Mouse (Mus musculus) midbrain, embryonic 14.5 days (tissue): ENCODE measurements around the gene Arl8a. TPM values are rescaled to one million over a fixed set of nuclear protein-coding genes. Genes with fewer than 3 reads are reported as not detected.
"Not testable (repeated sequence)": the region's sequence is repeated elsewhere in the genome, so short reads cannot be mapped to it uniquely, and the experiment has no call there.

Experiments
- ATAC-seq: fragments of 200-750 bp; cut with Nextera tagmentation; 2 replicates; pipeline ENCODE4 v1.8.0; 2017; ENCODE audit warnings: moderate number of reproducible peaks, moderate library complexity; ENCODE audit not compliant: low FRiP score, low TSS enrichment
- DNase-seq: peaks from one replicate; pipeline ENCODE4 v3.0.0-alpha.2; 2015
- H3K27ac ChIP-seq: fragments of 300-500 bp; sonication (generic); replicated peaks from 2 replicates; pipeline ENCODE4 v1.5.1; 2014; ENCODE audit warnings: mild to moderate bottlenecking, low read depth, low read length, moderate library complexity
- H3K27me3 ChIP-seq: fragments of 300-500 bp; sonication (generic); 2 replicates; pipeline ENCODE4 v1.6.1; 2014; ENCODE audit warnings: low read length, control low read depth, mixed read lengths; ENCODE audit not compliant: control insufficient read depth, insufficient read depth
- H3K36me3 ChIP-seq: fragments of 300-500 bp; sonication (generic); 2 replicates; pipeline ENCODE4 v1.6.1; 2014; ENCODE audit warnings: low read length, control low read depth; ENCODE audit not compliant: control insufficient read depth, insufficient read depth
- H3K4me1 ChIP-seq: fragments of 300-500 bp; sonication (generic); 2 replicates; pipeline ENCODE4 v1.6.1; 2014; ENCODE audit warnings: mild to moderate bottlenecking, antibody characterized with exemption, low read length, control low read depth; ENCODE audit not compliant: control insufficient read depth, insufficient read depth
- H3K4me2 ChIP-seq: fragments of 300-500 bp; sonication (generic); 2 replicates; pipeline ENCODE4 v1.6.1; 2014; ENCODE audit warnings: mild to moderate bottlenecking, low read length, moderate library complexity
- H3K4me3 ChIP-seq: fragments of 300-500 bp; sonication (generic); replicated peaks from 2 replicates; pipeline ENCODE4 v1.5.1; 2014; ENCODE audit warnings: low read depth, low read length
- H3K9ac ChIP-seq: fragments of 300-500 bp; sonication (generic); replicated peaks from 2 replicates; pipeline ENCODE4 v1.6.1; 2014; ENCODE audit warnings: mild to moderate bottlenecking, low read length, moderate library complexity
- H3K9me3 ChIP-seq: fragments of 300-500 bp; sonication (generic); 2 replicates; pipeline ENCODE4 v1.6.1; 2016; ENCODE audit warnings: low read length, control low read depth, mixed read lengths; ENCODE audit not compliant: control insufficient read depth
- WGBS: fragments of 180-500 bp; shearing (Covaris S2); extraction: QIAGEN DNeasy Blood & Tissue Kit; methylation state at CpG from one replicate; pipeline ENCODE4 v1.1.7; 2014; 5-methylcytosine and 5-hydroxymethylcytosine counted together
- polyA plus RNA-seq: library from polyadenylated mRNA; unstranded; fragments of >200 nt; fragmentation: Nextera tagmentation; extraction: Ambion mirVana; gene quantifications from 2 replicates; pipeline ENCODE4 v1.2.1, GENCODE M21; 2014

The Arl8a gene
- polyA plus RNA-seq, 1 experiment from 2014 or later: 322 TPM

DNA sequence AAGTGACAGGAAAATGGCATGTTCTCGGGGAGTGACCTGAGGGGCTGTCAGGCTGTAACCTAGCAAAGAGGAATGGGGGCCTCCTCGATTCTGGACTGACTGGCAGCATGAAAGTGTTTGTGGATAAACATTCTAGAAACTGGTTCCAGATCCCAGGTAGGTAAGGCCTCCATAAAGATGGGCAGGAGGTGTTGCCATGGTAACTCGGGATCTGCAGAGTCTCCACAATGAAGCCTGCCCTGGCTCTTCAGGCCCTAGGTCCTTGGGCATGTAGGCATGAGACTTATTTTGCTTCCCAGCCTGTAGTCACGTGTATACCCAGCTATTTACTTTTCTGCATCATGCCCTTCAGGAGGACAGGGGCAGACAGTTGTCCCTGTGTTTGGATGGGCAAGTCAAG lies 34.7 kb downstream of the Arl8a start:
- no peak overlapping the region for H3K27ac ChIP-seq
- no peaks in the 10 kb centered on the region for H3K27me3 ChIP-seq
- H3K4me2 ChIP-seq: no peak overlapping the region
- H3K4me1 ChIP-seq: no peaks in the 10 kb centered on the region
- no peaks in the 10 kb centered on the region for H3K9me3 ChIP-seq
- H3K4me3 ChIP-seq: no peak overlapping the region
- 79% methylated on average over 4 of the region's 4 CpGs for WGBS
- H3K9ac ChIP-seq: no peak overlapping the region
- ATAC-seq (no peak), DNase-seq (no peak)
- no peaks in the 10 kb centered on the region for H3K36me3 ChIP-seq

DNA sequence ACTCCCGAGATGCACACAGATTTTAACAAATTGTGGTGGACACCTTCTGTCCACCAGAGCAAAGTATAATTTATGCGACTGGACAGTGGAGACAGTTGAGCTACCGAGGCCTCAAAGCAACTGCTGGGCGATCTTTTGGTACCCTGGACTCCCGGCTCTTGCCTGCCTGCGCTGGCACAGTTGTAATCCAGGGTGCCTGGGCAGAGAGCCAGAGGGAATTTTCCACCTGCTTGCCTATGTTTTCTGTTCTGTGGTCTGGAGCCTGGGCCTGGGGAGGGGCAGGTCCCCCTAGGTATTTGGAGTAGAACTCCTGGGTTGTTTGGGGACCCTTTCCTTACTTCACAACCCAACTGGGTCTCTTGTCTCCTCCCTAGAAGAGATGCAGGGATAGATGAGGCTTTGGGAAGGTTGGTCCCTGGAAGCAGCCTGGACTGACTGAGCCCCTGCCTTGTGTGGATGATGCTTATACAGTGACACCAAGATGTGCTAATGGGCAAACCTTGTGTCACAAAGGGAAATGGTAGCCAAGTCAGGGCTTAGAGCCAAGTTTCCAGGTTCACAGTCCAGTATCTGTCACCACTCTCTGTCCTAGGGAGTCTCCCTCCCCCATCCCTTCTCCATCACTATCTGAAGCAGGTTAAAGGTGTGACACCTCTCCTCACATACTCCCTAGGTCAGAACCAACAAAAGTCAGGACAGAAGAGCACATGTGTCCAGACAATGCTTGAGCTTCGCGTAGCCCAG lies 35.4 kb downstream of the Arl8a start:
- Histone ChIP-seq H3K27ac (no peak overlapping the region), H3K27me3 (no peaks in the 10 kb centered on the region), H3K4me2 (no peak overlapping the region), H3K4me1 (no peaks in the 10 kb centered on the region), H3K9me3 (no peaks in the 10 kb centered on the region), H3K36me3 (no peaks in the 10 kb centered on the region), H3K9ac (no peak overlapping the region), H3K4me3 (no peak overlapping the region)
- WGBS: 81% methylated on average over 8 of the region's 8 CpGs
- ATAC-seq: no peak
- no peak for DNase-seq

DNA sequence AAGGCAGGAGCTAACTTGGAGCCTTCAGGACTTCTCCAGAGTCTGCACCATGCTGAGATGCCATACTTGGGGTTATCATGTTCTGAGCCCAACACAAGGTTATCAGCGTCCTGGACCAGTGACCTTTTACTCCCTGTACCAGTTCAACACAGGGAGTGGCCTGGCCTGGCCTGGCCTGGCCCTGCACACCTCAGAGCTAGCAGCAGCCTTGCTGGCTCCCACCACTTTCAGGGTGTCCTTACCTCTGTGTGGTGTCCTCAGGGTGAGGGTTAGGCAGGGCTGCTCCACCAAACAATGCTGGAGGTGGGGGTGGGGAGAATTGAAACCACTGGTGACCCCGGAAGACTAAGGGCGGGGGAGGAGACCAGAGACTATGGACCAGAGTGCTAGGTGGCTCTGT lies 36.4 kb downstream of the Arl8a start:
- DNase-seq (no peak), ATAC-seq (no peak)
- no peaks in the 10 kb centered on the region for H3K4me1 ChIP-seq
- no peak overlapping the region for H3K4me3 ChIP-seq
- H3K27me3 ChIP-seq: no peaks in the 10 kb centered on the region
- no peaks in the 10 kb centered on the region for H3K9me3 ChIP-seq
- no peak overlapping the region for H3K4me2 ChIP-seq
- H3K36me3 ChIP-seq: no peaks in the 10 kb centered on the region
- no peak overlapping the region for H3K9ac ChIP-seq
- no peak overlapping the region for H3K27ac ChIP-seq
- WGBS: 69% methylated on average over 3 of the region's 3 CpGs

DNA sequence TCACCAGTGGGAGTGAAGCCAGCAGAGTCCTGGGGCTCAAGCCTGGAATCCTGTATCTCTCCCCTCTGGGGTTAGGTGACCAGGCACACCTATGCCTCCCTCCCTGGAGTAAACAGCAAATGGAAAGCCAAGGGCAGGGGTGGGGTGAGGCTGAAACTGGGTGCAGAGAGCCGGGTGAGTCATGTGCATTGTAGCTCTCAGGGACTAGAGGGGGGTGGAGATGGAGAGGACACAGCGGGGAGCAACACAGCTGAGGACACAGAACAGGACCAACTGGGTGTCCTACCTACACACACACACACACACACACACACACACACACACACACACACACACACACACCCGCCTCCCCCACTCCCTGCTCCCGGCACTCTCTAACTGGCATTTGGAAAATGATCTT lies 36.8 kb downstream of the Arl8a start:
- no peak for DNase-seq
- Histone ChIP-seq H3K4me3 (no peak overlapping the region), H3K27me3 (no peaks in the 10 kb centered on the region), H3K27ac (no peak overlapping the region), H3K4me2 (no peak overlapping the region), H3K36me3 (no peaks in the 10 kb centered on the region), H3K9ac (no peak overlapping the region), H3K9me3 (no peaks in the 10 kb centered on the region), H3K4me1 (no peaks in the 10 kb centered on the region)
- ATAC-seq: no peak
- WGBS: 83% methylated on average over 3 of the region's 4 CpGs

DNA sequence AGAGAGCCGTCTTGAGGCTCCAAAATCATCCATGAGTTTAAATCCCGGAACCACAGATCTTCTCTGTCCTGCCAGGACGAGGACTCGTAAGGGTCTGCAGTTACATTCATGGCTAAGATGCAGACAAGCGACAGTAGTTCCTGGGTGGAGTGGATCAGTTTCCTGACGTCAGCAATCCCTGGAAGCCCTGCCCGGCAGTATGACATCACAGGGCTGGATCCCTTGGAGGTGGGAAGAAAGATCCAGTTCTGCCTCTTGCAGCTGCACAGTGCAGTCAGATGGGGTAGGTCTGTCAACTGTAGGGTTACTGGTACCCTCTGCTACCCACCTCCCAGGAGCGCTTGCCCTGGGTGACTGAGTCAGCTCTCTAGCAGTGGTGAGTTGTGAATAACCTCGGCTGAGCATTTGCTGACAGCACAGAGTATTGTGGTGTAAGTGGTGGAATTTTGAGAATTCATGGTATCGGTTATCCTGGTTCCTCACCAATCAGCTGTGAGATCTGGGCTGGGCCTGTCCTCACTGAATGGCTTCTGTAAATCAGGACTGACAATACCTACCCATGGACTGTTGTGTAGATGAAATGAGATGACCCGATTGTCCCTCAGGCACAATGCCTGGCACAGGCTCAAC lies 37.4 kb downstream of the Arl8a start:
- H3K36me3 ChIP-seq: no peaks in the 10 kb centered on the region
- DNase-seq (no peak), ATAC-seq (no peak)
- no peak overlapping the region for H3K4me2 ChIP-seq
- H3K4me1 ChIP-seq: no peaks in the 10 kb centered on the region
- 80% methylated on average over 11 of the region's 11 CpGs for WGBS
- H3K9me3 ChIP-seq: no peaks in the 10 kb centered on the region
- H3K27ac ChIP-seq: no peak overlapping the region
- H3K4me3 ChIP-seq: no peak overlapping the region
- H3K9ac ChIP-seq: no peak overlapping the region
- H3K27me3 ChIP-seq: no peaks in the 10 kb centered on the region

DNA sequence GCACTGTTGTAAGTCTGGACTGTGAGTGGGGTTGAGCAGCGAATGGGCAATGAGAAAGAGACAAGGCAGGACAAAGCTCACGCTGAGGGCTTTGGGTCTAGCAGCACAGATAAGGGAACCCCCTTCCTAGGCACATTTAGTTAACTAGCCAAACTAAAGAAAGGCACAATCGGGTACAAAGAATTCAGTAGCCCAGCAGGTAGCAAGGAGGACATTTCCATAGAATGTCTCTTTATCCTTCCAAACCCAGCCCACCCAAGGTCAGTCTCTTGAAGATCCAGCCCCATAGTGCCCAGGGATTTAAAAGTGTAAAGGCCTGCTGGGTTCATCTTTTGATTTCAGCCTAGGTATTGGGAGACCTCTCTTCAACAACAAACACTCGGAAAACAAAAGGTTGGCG lies 39.3 kb downstream of the Arl8a start:
- no peak overlapping the region for H3K27ac ChIP-seq
- DNase-seq (no peak), ATAC-seq (no peak)
- H3K4me2 ChIP-seq: no peak overlapping the region
- H3K9ac ChIP-seq: no peak overlapping the region
- no peaks in the 10 kb centered on the region for H3K27me3 ChIP-seq
- H3K4me3 ChIP-seq: no peak overlapping the region
- no peaks in the 10 kb centered on the region for H3K36me3 ChIP-seq
- H3K9me3 ChIP-seq: no peaks in the 10 kb centered on the region
- H3K4me1 ChIP-seq: no peaks in the 10 kb centered on the region
- WGBS: 25% methylated on average over 5 of the region's 5 CpGs

DNA sequence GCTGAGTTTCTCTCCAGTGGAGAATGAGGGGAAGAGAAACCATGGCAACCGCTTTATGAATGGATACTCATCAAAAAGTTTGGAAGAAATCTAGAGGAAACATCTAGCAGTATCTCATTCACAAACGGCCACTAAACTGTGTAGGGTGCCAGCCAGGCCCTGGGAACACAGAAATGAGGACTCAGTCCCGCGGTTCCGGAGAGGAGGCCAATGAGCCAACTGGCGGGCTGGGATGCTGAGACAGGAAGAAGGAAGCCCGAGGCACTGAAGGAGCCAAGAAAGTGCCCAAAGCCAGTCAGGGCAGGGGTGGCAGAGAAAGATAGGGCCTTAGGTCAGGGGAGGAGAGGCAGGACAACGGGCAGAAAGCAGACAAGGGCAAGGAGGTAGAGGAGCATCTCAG lies 39.8 kb downstream of the Arl8a start:
- Histone ChIP-seq H3K4me2 (no peak overlapping the region), H3K4me1 (no peaks in the 10 kb centered on the region), H3K27ac (no peak overlapping the region), H3K9ac (no peak overlapping the region), H3K36me3 (no peaks in the 10 kb centered on the region), H3K9me3 (no peaks in the 10 kb centered on the region), H3K4me3 (no peak overlapping the region), H3K27me3 (no peaks in the 10 kb centered on the region)
- no peak for DNase-seq
- WGBS: 34% methylated on average over 8 of the region's 8 CpGs
- ATAC-seq: no peak

DNA sequence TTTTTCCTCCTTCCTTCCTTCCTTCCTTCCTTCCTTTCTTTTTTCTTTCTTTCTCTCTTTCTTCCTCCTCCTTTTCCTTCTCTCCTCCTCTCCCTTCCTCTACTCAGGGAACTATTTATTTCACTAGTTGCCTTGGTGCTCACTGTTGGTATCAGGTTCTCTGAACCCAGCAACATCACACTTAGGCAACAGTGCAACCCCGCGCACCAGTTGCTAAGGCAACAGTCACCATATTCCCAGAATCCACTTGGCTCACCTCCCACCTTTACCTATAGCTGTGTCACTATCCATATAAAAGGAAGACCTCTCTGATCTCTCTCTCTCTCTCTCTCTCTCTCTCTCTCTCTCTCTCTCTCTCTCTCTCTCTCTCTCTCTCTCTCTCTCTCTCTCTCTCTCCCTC lies 40.4 kb downstream of the Arl8a start:
- H3K4me2 ChIP-seq, H3K36me3 ChIP-seq, ATAC-seq, H3K4me1 ChIP-seq, H3K9me3 ChIP-seq, H3K27me3 ChIP-seq, H3K9ac ChIP-seq, H3K4me3 ChIP-seq, DNase-seq, H3K27ac ChIP-seq: not testable (repeated sequence)
- WGBS: 33% methylated on average over 2 of the region's 2 CpGs

DNA sequence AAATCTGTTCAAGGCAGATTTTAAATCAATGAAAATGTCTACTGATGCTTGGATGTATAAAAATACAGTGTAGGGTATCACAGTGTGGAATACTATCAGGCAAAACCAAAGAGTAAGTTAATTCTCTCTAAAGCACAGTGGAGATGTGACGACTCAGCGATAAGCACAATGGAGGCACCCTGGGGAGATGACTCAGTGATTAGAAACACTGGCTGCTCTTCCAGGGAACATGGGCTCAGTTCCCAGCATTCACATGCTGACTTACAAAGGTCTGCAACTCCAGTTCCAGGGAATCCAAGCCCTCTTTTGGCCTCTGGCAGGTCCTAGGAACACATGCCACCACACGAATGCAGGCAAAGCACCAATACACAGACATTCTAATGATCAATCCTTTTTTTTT lies 41.6 kb downstream of the Arl8a start:
- no peak overlapping the region for H3K4me2 ChIP-seq
- no peak overlapping the region for H3K9ac ChIP-seq
- H3K4me3 ChIP-seq: no peak overlapping the region
- DNase-seq (peak; percentile 65), ATAC-seq (no peak)
- no peaks in the 10 kb centered on the region for H3K9me3 ChIP-seq
- no peaks in the 10 kb centered on the region for H3K4me1 ChIP-seq
- no peaks in the 10 kb centered on the region for H3K36me3 ChIP-seq
- H3K27me3 ChIP-seq: no peaks in the 10 kb centered on the region
- no peak overlapping the region for H3K27ac ChIP-seq
- WGBS: 8% methylated on average over 3 of the region's 3 CpGs
